Mouse (Mus musculus): ENCODE data around the gene Trcg1.
"Not testable (repeated sequence)": the region's sequence is repeated elsewhere in the genome, so short reads cannot be mapped to it uniquely, and the experiment has no call there.

Gene Trcg1

GRCm38 (mm10) chr9:57236256-57236655 is at the start of gene Trcg1:
Gene Trcg1, plus strand, starts transcription at chr9:57236556.
- DNase-seq (ENCODE audit: low spot score), result no peak

- DNase-seq (ENCODE audit: low spot score), result no peak
These were observed 39.6 kb upstream of the Trcg1 start for GRCm38 (mm10) chr9:57196708-57197107.

- no peak for DNase-seq (ENCODE audit: low spot score)
These were observed 38.9 kb upstream of the Trcg1 start for GRCm38 (mm10) chr9:57197414-57197813.

GRCm38 (mm10) chr9:57202981-57203380 is 33.4 kb upstream of the Trcg1 start:
- no peak for DNase-seq (ENCODE audit: low spot score)

- not testable (repeated sequence) for DNase-seq (ENCODE audit: low spot score)
These were observed 32.8 kb upstream of the Trcg1 start for GRCm38 (mm10) chr9:57203571-57203970.

- DNase-seq (ENCODE audit: low spot score), result no peak
These were observed 29.5 kb upstream of the Trcg1 start for GRCm38 (mm10) chr9:57206896-57207295.

- no peak for DNase-seq (ENCODE audit: low spot score)
These were observed 27.0 kb upstream of the Trcg1 start for GRCm38 (mm10) chr9:57209316-57209715.

GRCm38 (mm10) chr9:57212448-57213222 is 23.7 kb upstream of the Trcg1 start:
- no peak for DNase-seq (ENCODE audit: low spot score)

GRCm38 (mm10) chr9:57214500-57214899 is 21.9 kb upstream of the Trcg1 start:
- no peak for DNase-seq (ENCODE audit: low spot score)

GRCm38 (mm10) chr9:57217220-57217619 is 19.1 kb upstream of the Trcg1 start:
- no peak for DNase-seq (ENCODE audit: low spot score)

- DNase-seq (ENCODE audit: low spot score), result no peak
These were observed 17.6 kb upstream of the Trcg1 start for GRCm38 (mm10) chr9:57218776-57219175.

- DNase-seq (ENCODE audit: low spot score), result no peak
These were observed 16.8 kb upstream of the Trcg1 start for GRCm38 (mm10) chr9:57219511-57219910.

GRCm38 (mm10) chr9:57220356-57220755 is 16.0 kb upstream of the Trcg1 start:
- DNase-seq (ENCODE audit: low spot score), result no peak

- no peak for DNase-seq (ENCODE audit: low spot score)
These were observed 13.0 kb upstream of the Trcg1 start for GRCm38 (mm10) chr9:57223341-57223740.

GRCm38 (mm10) chr9:57225780-57226627 is 10.4 kb upstream of the Trcg1 start:
- DNase-seq (ENCODE audit: low spot score), result peak; percentile 25

- not testable (repeated sequence) for DNase-seq (ENCODE audit: low spot score)
These were observed 9.7 kb upstream of the Trcg1 start for GRCm38 (mm10) chr9:57226628-57227122.

GRCm38 (mm10) chr9:57227203-57227602 is 9.2 kb upstream of the Trcg1 start:
- DNase-seq (ENCODE audit: low spot score), result no peak

- no peak for DNase-seq (ENCODE audit: low spot score)
These were observed 8.2 kb upstream of the Trcg1 start for GRCm38 (mm10) chr9:57228186-57228585.

- no peak for DNase-seq (ENCODE audit: low spot score)
These were observed 6.6 kb upstream of the Trcg1 start for GRCm38 (mm10) chr9:57229726-57230125.

GRCm38 (mm10) chr9:57230146-57230783 is 6.1 kb upstream of the Trcg1 start:
- DNase-seq (ENCODE audit: low spot score), result no peak

- DNase-seq (ENCODE audit: low spot score), result no peak
These were observed 4.7 kb upstream of the Trcg1 start for GRCm38 (mm10) chr9:57231536-57232255.

Data from spleen, adult 12 weeks (tissue).